Mouse (Mus musculus) lung, embryonic 14.5 days (tissue): ENCODE measurements around the gene Fosl1. TPM values are rescaled to one million over a fixed set of nuclear protein-coding genes. Genes with fewer than 3 reads are reported as not detected.
A peak's percentile ranks its signal among the peaks of the same experiment; 100 is the strongest.
"Not testable (repeated sequence)": the region's sequence is repeated elsewhere in the genome, so short reads cannot be mapped to it uniquely, and the experiment has no call there.

Experiments
- ATAC-seq: fragments of 200-750 bp; cut with Nextera tagmentation; 2 replicates; pipeline ENCODE4 v1.8.0; 2017; ENCODE audit warnings: mild to moderate bottlenecking, moderate TSS enrichment, moderate library complexity; ENCODE audit not compliant: insufficient read depth
- DNase-seq: peaks from one replicate; pipeline ENCODE4 v3.0.0-alpha.2; 2015
- H3K27ac ChIP-seq: fragments of 300-500 bp; sonication (generic); 2 replicates; pipeline ENCODE4 v1.5.1; 2014; ENCODE audit warnings: low read depth, mild to moderate bottlenecking, moderate library complexity
- H3K27me3 ChIP-seq: fragments of 300-500 bp; sonication (generic); 2 replicates; pipeline ENCODE4 v1.6.1; 2014; ENCODE audit warnings: low read length, control low read depth; ENCODE audit not compliant: insufficient read depth
- H3K36me3 ChIP-seq: fragments of 300-500 bp; sonication (generic); 2 replicates; pipeline ENCODE4 v1.6.1; 2014; ENCODE audit warnings: control low read depth; ENCODE audit not compliant: insufficient read depth
- H3K4me1 ChIP-seq: fragments of 300-500 bp; sonication (generic); 2 replicates; pipeline ENCODE4 v1.6.1; 2014; ENCODE audit warnings: antibody characterized with exemption, control low read depth; ENCODE audit not compliant: insufficient read depth
- H3K4me2 ChIP-seq: fragments of 300-500 bp; sonication (generic); 2 replicates; pipeline ENCODE4 v1.6.1; 2014; ENCODE audit warnings: mild to moderate bottlenecking
- H3K4me3 ChIP-seq: fragments of 300-500 bp; sonication (generic); 2 replicates; pipeline ENCODE4 v1.5.1; 2014; ENCODE audit warnings: low read depth, low read length
- H3K9ac ChIP-seq: fragments of 300-500 bp; sonication (generic); 2 replicates; pipeline ENCODE4 v1.6.1; 2014
- H3K9me3 ChIP-seq: fragments of 300-500 bp; sonication (generic); 2 replicates; pipeline ENCODE4 v1.6.1; 2016; ENCODE audit warnings: low read depth, low read length, control low read depth
- CTCF ChIP-seq: IDR thresholded peaks from 2 replicates; pipeline ENCODE4 v1.5.1; 2016; ENCODE audit warnings: antibody characterized with exemption, low read depth
- WGBS: fragments of 180-500 bp; shearing (Covaris S2); extraction: QIAGEN DNeasy Blood & Tissue Kit; methylation state at CpG from one replicate; pipeline ENCODE4 v1.1.7; 2014; 5-methylcytosine and 5-hydroxymethylcytosine counted together
- polyA plus RNA-seq: library from polyadenylated mRNA; unstranded; fragments of >200 nt; fragmentation: Nextera tagmentation; extraction: Ambion mirVana; gene quantifications from 2 replicates; pipeline ENCODE4 v1.2.1, GENCODE M21; 2014

The Fosl1 gene
- not detected in 2 replicates for polyA plus RNA-seq

- no peak within 1 kb of the TSS for H3K27ac ChIP-seq
- peak; percentile 50 for ATAC-seq
- peak within 1 kb of the TSS; percentile 40 for H3K9ac ChIP-seq
- H3K4me2 ChIP-seq, result peak within 1 kb of the TSS; percentile 96
- H3K27me3 ChIP-seq, result peaks cover 45% of the 10 kb centered on the region
- H3K4me1 ChIP-seq, result no peaks in the 10 kb centered on the region
- H3K4me3 ChIP-seq, result peak within 1 kb of the TSS; percentile 54
- no peaks in the 10 kb centered on the region for H3K9me3 ChIP-seq
- H3K36me3 ChIP-seq, result no peaks in the 10 kb centered on the region
- TF ChIP-seq CTCF, result no peak
- under 1% methylated on average over 70 of the region's 70 CpGs for WGBS
- DNase-seq, result peak; percentile 80
Measured at GRCm38 (mm10) chr19:5447515-5448353, at the start of gene Fosl1. Gene Fosl1, plus strand, starts transcription at chr19:5447547.

DNA sequence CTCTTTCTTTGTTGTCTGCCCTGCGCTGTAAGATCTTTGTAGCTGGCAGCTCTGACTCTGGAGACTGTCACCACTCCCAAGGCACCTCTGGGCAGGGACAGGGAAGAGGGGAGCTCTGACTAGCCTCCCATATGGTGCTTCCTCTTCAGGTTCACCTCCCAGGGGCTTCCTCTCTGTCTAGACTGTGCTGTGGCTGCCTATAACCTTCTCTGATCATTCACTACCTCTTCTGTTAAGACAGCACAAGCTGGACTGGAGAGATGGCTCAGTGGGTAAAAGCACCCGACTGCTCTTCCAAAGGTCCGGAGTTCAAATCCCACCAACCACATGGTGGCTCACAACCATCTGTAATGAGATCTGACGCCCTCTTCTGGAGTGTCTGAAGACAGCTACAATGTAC, 46.3 kb upstream of the Fosl1 start:
- H3K9ac ChIP-seq, H3K4me3 ChIP-seq, DNase-seq, H3K36me3 ChIP-seq, H3K4me1 ChIP-seq, H3K27me3 ChIP-seq, H3K9me3 ChIP-seq, H3K27ac ChIP-seq, ATAC-seq, H3K4me2 ChIP-seq: not testable (repeated sequence)
- WGBS, result 69% methylated on average over 4 of the region's 4 CpGs

- Histone ChIP-seq H3K27ac (no peak within 1 kb of the TSS), H3K9ac (no peak within 1 kb of the TSS), H3K9me3 (no peaks in the 10 kb centered on the region), H3K4me2 (no peak within 1 kb of the TSS), H3K27me3 (no peaks in the 10 kb centered on the region), H3K4me1 (no peaks in the 10 kb centered on the region), H3K4me3 (no peak within 1 kb of the TSS), H3K36me3 (no peaks in the 10 kb centered on the region)
- DNase-seq (no peak), ATAC-seq (no peak)
- peak; percentile 19; the same call in 1 of the 2 replicates for TF ChIP-seq CTCF
- WGBS, result 68% methylated on average over 8 of the region's 8 CpGs
Measured at GRCm38 (mm10) chr19:5402293-5402692, 45.1 kb upstream of the Fosl1 start, which contains the start of gene Tsga10ip. Gene Tsga10ip, minus strand, starts transcription at chr19:5402526.

GRCm38 (mm10) chr19:5405924-5406323, 41.4 kb upstream of the Fosl1 start:
- WGBS, result 27% methylated on average over 7 of the region's 7 CpGs
- ATAC-seq, result no peak
- no peaks in the 10 kb centered on the region for H3K9me3 ChIP-seq

GRCm38 (mm10) chr19:5406531-5407126, 40.7 kb upstream of the Fosl1 start:
- ATAC-seq (peak; percentile 86), DNase-seq (peak; percentile 63)
- peak overlapping the region; percentile 56 for H3K4me3 ChIP-seq
- H3K27me3 ChIP-seq, H3K4me1 ChIP-seq, H3K9me3 ChIP-seq, H3K36me3 ChIP-seq: not testable (repeated sequence)
- peak overlapping the region; percentile 93 for H3K27ac ChIP-seq
- H3K4me2 ChIP-seq, result peak overlapping the region; percentile 89
- 12% methylated on average over 22 of the region's 25 CpGs for WGBS
- H3K9ac ChIP-seq, result peak overlapping the region; percentile 67
- TF ChIP-seq CTCF, result 0 out of 2 replicates have a peak, but pooled peaks have one; percentile 13

More at GRCm38 (mm10) chr19:5405924-5406323, 41.4 kb upstream of the Fosl1 start:
- no peak for TF ChIP-seq CTCF
- Histone ChIP-seq H3K4me2 (peak overlapping the region; percentile 64), H3K4me3 (peak overlapping the region; percentile 38), H3K27ac (peak overlapping the region; percentile 42; the same call in 1 of the 2 replicates), H3K27me3 (no peaks in the 10 kb centered on the region), H3K36me3 (no peaks in the 10 kb centered on the region), H3K9ac (peak overlapping the region; percentile 46), H3K4me1 (no peaks in the 10 kb centered on the region)
- peak; percentile 27 for DNase-seq

DNA sequence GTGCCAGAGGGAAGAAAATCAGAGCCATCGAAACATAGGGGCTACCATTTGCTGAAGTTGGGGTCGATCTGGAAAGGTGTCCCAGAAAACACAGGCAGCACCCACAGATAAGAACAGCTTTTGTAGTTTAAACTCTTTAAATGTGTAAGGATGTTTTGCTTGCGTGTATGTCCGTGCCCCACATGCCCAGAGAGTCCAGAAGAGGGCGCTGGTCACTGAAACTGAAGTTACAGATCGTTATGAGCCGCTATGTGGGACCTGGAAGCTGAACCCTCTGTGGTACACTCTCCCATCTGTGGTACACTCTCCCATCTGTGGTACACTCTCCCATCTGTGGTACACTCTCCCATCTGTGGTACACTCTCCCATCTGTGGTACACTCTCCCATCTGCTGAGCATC, 40.2 kb upstream of the Fosl1 start:
- peak overlapping the region; percentile 89 for H3K4me2 ChIP-seq
- peak overlapping the region; percentile 56 for H3K4me3 ChIP-seq
- no peaks in the 10 kb centered on the region for H3K27me3 ChIP-seq
- no peaks in the 10 kb centered on the region for H3K9me3 ChIP-seq
- H3K4me1 ChIP-seq, result no peaks in the 10 kb centered on the region
- 19% methylated on average over 7 of the region's 7 CpGs for WGBS
- no peaks in the 10 kb centered on the region for H3K36me3 ChIP-seq
- H3K9ac ChIP-seq, result peak overlapping the region; percentile 67
- ATAC-seq (peak; percentile 57; the same call in 1 of the 2 replicates), DNase-seq (peak; percentile 88)
- peak; percentile 66 for TF ChIP-seq CTCF
- H3K27ac ChIP-seq, result peak overlapping the region; percentile 93
